Mouse (Mus musculus): ENCODE results near the gene Zfp697. TPM values are rescaled to one million over a fixed set of nuclear protein-coding genes. Genes with fewer than 3 reads are reported as not detected.
"Not testable (repeated sequence)": the region's sequence is repeated elsewhere in the genome, so short reads cannot be mapped to it uniquely, and the experiment has no call there.

Zfp697 gene
- total RNA-seq, 2 experiments from 2014 or later: 33.2 to 35.0 TPM

- DNase-seq (ENCODE audit: extremely low spot score in 1 of 2, low spot score in 2 of 2); H3K27ac ChIP-seq; H3K4me3 ChIP-seq; intact Hi-C loops (cut with DNase I): not testable (repeated sequence)
Observed at GRCm38 (mm10) chr3:98522779-98523178, 140.5 kb downstream of the Zfp697 start.

- intact Hi-C loops (cut with DNase I); H3K27ac ChIP-seq; H3K4me3 ChIP-seq; DNase-seq (ENCODE audit: extremely low spot score in 1 of 2, low spot score in 2 of 2): not testable (repeated sequence)
Observed at GRCm38 (mm10) chr3:98524552-98524951, 142.3 kb downstream of the Zfp697 start.

GRCm38 (mm10) chr3:98524978-98525377 is 142.7 kb downstream of the Zfp697 start:
- H3K27ac ChIP-seq; H3K4me3 ChIP-seq; DNase-seq (ENCODE audit: extremely low spot score in 1 of 2, low spot score in 2 of 2); intact Hi-C loops (cut with DNase I): not testable (repeated sequence)

- H3K4me3 ChIP-seq; DNase-seq (ENCODE audit: extremely low spot score in 1 of 2, low spot score in 2 of 2); intact Hi-C loops (cut with DNase I): not testable (repeated sequence)
Observed at GRCm38 (mm10) chr3:98547641-98548040, 165.4 kb downstream of the Zfp697 start.

GRCm38 (mm10) chr3:98548495-98548894 is 166.2 kb downstream of the Zfp697 start:
- DNase-seq (ENCODE audit: extremely low spot score in 1 of 2, low spot score in 2 of 2); H3K4me3 ChIP-seq; H3K27ac ChIP-seq; intact Hi-C loops (cut with DNase I): not testable (repeated sequence)

More at GRCm38 (mm10) chr3:98547641-98548040, 165.4 kb downstream of the Zfp697 start:
- H3K27ac ChIP-seq: not testable (repeated sequence)

GRCm38 (mm10) chr3:98550215-98550614 is 168.0 kb downstream of the Zfp697 start:
- DNase-seq (ENCODE audit: extremely low spot score in 1 of 2, low spot score in 2 of 2); intact Hi-C loops (cut with DNase I); H3K4me3 ChIP-seq; H3K27ac ChIP-seq: not testable (repeated sequence)

- DNase-seq (ENCODE audit: extremely low spot score in 1 of 2, low spot score in 2 of 2); intact Hi-C loops (cut with DNase I); H3K4me3 ChIP-seq: not testable (repeated sequence)
Observed at GRCm38 (mm10) chr3:98550832-98551231, 168.6 kb downstream of the Zfp697 start.

GRCm38 (mm10) chr3:98560711-98561110 is 178.4 kb downstream of the Zfp697 start:
- intact Hi-C loops (cut with DNase I); DNase-seq (ENCODE audit: extremely low spot score in 1 of 2, low spot score in 2 of 2); H3K4me3 ChIP-seq; H3K27ac ChIP-seq: not testable (repeated sequence)

More at GRCm38 (mm10) chr3:98550832-98551231, 168.6 kb downstream of the Zfp697 start:
- H3K27ac ChIP-seq: not testable (repeated sequence)

GRCm38 (mm10) chr3:98563831-98564230 is 181.6 kb downstream of the Zfp697 start:
- H3K4me3 ChIP-seq; DNase-seq (ENCODE audit: extremely low spot score in 1 of 2, low spot score in 2 of 2); H3K27ac ChIP-seq; intact Hi-C loops (cut with DNase I): not testable (repeated sequence)

- H3K4me3 ChIP-seq; intact Hi-C loops (cut with DNase I); DNase-seq (ENCODE audit: extremely low spot score in 1 of 2, low spot score in 2 of 2); H3K27ac ChIP-seq: not testable (repeated sequence)
Observed at GRCm38 (mm10) chr3:98564894-98565293, 182.6 kb downstream of the Zfp697 start.

- H3K4me3 ChIP-seq; H3K27ac ChIP-seq; DNase-seq (ENCODE audit: extremely low spot score in 1 of 2, low spot score in 2 of 2); intact Hi-C loops (cut with DNase I): not testable (repeated sequence)
Observed at GRCm38 (mm10) chr3:98567717-98568116, 185.5 kb downstream of the Zfp697 start.

- H3K4me3 ChIP-seq; H3K27ac ChIP-seq; intact Hi-C loops (cut with DNase I): not testable (repeated sequence)
- peak; percentile 56 to 59 for DNase-seq (ENCODE audit: extremely low spot score in 1 of 2, low spot score in 2 of 2)
Observed at GRCm38 (mm10) chr3:98581024-98581423, 198.8 kb downstream of the Zfp697 start.

GRCm38 (mm10) chr3:98582202-98582601 is 199.9 kb downstream of the Zfp697 start:
- H3K27ac ChIP-seq; DNase-seq (ENCODE audit: extremely low spot score in 1 of 2, low spot score in 2 of 2); H3K4me3 ChIP-seq; intact Hi-C loops (cut with DNase I): not testable (repeated sequence)

GRCm38 (mm10) chr3:98582622-98583021 is 200.4 kb downstream of the Zfp697 start:
- intact Hi-C loops (cut with DNase I); H3K4me3 ChIP-seq; H3K27ac ChIP-seq; DNase-seq (ENCODE audit: extremely low spot score in 1 of 2, low spot score in 2 of 2): not testable (repeated sequence)

Measured in left cerebral cortex, adult 2 months (tissue).